8 mouse cellular contexts compared by ENCODE assay signal in the genomic region with DNA sequence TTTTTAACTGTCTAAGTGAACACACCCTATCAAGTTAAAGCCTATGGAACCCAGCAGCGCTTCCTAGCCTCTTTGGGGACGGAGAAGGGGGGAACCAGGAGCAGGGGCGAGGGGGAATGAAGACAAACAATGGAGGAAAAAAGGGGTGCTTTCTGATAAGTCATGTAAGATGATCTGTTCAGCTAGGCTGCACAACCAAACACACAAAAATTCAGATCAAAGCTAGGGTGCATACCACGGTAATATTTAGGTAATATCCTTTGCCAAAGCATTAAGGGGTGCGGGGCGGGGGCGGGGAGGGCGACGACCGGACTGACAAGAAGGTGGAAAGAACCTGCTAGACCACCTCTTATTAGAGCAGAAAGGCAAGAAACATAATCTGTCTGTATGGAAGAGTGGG. TPM values are rescaled to one million over a fixed set of nuclear protein-coding genes. Genes with fewer than 3 reads are reported as not detected.
DNase-seq lines count a peak whose midpoint lies in the region; ATAC-seq and TF ChIP-seq lines count a peak whose summit lies in the region.

No protein-coding gene starts in this region.

- peak overlapping the region; percentile 96; the same call in 1 of the 2 replicates for H3K9ac ChIP-seq in heart, embryonic 16.5 days (ENCODE audit: low read length)

- H3K4me3 ChIP-seq in C2C12 (ENCODE audit: insufficient read depth, poor library complexity, severe bottlenecking) = peak overlapping the region; percentile 75
- H3K4me3 ChIP-seq in heart, embryonic 16.5 days (ENCODE audit: low read length) = peak overlapping the region; percentile 100
- H3K4me3 ChIP-seq in macrophage (ENCODE audit: inconsistent target) = peak overlapping the region; percentile 64; the same call in 1 of the 2 replicates

- no peaks in the 10 kb centered on the region for H3K9me3 ChIP-seq in heart, embryonic 16.5 days (replicated peaks; ENCODE audit: control insufficient read depth, low read length)

- H3K79me3 ChIP-seq in C2C12 (ENCODE audit: low read depth) = peaks cover 41% of the 10 kb centered on the region

- WGBS in heart, embryonic 16.5 days = 31% methylated on average over 10 of the region's 10 CpGs
- 48% methylated on average over 10 of the region's 10 CpGs for WGBS in macrophage (ENCODE audit: missing documents)

- peak; percentile 4 for DNase-seq in embryo, embryonic 10 days (ENCODE audit: low spot score)
- DNase-seq in embryo, embryonic 10.5 days (ENCODE audit: low spot score) = no peak
- no peak for DNase-seq in adrenal gland, adult 8-10 months
- no peak for DNase-seq in layer of hippocampus, adult 9-10 months (ENCODE audit: low spot score)
- no peak for DNase-seq in cerebellum, adult 18-20 months

- H3K36me3 ChIP-seq in C2C12 (ENCODE audit: control insufficient read depth, insufficient read depth) (no peaks in the 10 kb centered on the region), macrophage (ENCODE audit: inconsistent target) (no peaks in the 10 kb centered on the region)
- no peaks in the 10 kb centered on the region for H3K36me3 ChIP-seq in heart, embryonic 16.5 days (ENCODE audit: control insufficient read depth, insufficient read depth)

- H3ac ChIP-seq in C2C12 (ENCODE audit: control insufficient read depth, insufficient read length, low read depth) = peak overlapping the region; percentile 19

- peak overlapping the region; percentile 97 for H3K4me2 ChIP-seq in heart, embryonic 16.5 days (ENCODE audit: low read depth, low read length)

- peaks cover 52% of the 10 kb centered on the region for H3K79me2 ChIP-seq in C2C12 (ENCODE audit: control insufficient read depth, insufficient read depth)
- H3K79me2 ChIP-seq in macrophage (ENCODE audit: inconsistent target) = peaks cover 5% of the 10 kb centered on the region; the same call in 1 of the 2 replicates

- H3K27me3 ChIP-seq in C2C12 (ENCODE audit: control insufficient read depth, insufficient read depth, insufficient read length) = no peaks in the 10 kb centered on the region
- no peaks in the 10 kb centered on the region for H3K27me3 ChIP-seq in heart, embryonic 16.5 days (ENCODE audit: control insufficient read depth, insufficient read depth, low read length)

- peaks cover 10% of the 10 kb centered on the region for H3K4me1 ChIP-seq in heart, embryonic 16.5 days (ENCODE audit: control insufficient read depth, insufficient read depth, low read length)

- no peak overlapping the region for H3K27ac ChIP-seq in heart, embryonic 16.5 days (ENCODE audit: low read length)
- no peak overlapping the region for H3K27ac ChIP-seq in macrophage

- TF ChIP-seq CTCF in C2C12 (IDR thresholded peaks at IDR 0.05; ENCODE audit: control insufficient read depth, insufficient read depth, insufficient read length) = no peak

- ATAC-seq in heart, embryonic 16.5 days (replicated peaks; ENCODE audit: extremely low read depth, insufficient read depth, low FRiP score) = no peak

TF ChIP-seq in C2C12, 6 proteins besides CTCF, POLR2A, EP300 and RAD21:
- no peak for TF ChIP-seq MYOG (IDR thresholded peaks at IDR 0.05; ENCODE audit: control insufficient read depth, extremely low read depth, insufficient read length)
- no peak for TF ChIP-seq FOSL1 (IDR thresholded peaks at IDR 0.05; ENCODE audit: insufficient read depth, low read length, poor library complexity, severe bottlenecking)
- TF ChIP-seq MAX (IDR thresholded peaks at IDR 0.05) = no peak
- TF ChIP-seq MYOD1 (IDR thresholded peaks at IDR 0.05; ENCODE audit: control insufficient read depth, insufficient read length, low read depth) = no peak
- no peak for TF ChIP-seq CEBPB (IDR thresholded peaks at IDR 0.05; ENCODE audit: low read depth)
- TF ChIP-seq USF1 (IDR thresholded peaks at IDR 0.05; ENCODE audit: low read depth) = no peak

RNA-seq across cellular contexts. Expression of a gene that starts 1.2 kb away (rescaled TPM):
- 4.9 TPM for polyA plus RNA-seq in C2C12 (2012; fragmentation: generic; extraction: Trizol)
- 1.7 and 2.0 TPM in 2 replicates for polyA plus RNA-seq in heart, embryonic 16.5 days (2015; fragmentation: Nextera tagmentation; extraction: Ambion mirVana)
- total RNA-seq in macrophage (2018; cell fraction: chromatin; rRNA removed) = 10 to 100 TPM in 7 of 26 experiments, 1 to 10 TPM in 19; 2.8 to 38.2 (median 5.6) TPM
- total RNA-seq in macrophage (2018; cell fraction: cytosol; rRNA removed) = 1 to 10 TPM; 2.1 to 9.4 (median 2.7) TPM
- total RNA-seq in macrophage (2018; cell fraction: nucleus; rRNA removed) = 10 to 100 TPM in 7 of 26 experiments, 1 to 10 TPM in 19; 3.4 to 29.8 (median 5.6) TPM
- polyA plus RNA-seq in macrophage (2018) = 1.9 to 2.8 TPM (median 2.8 TPM) in 3 replicates
- 10 to 100 TPM in 2 of 4 experiments, 1 to 10 TPM in 2; 6.2 to 16.7 (median 11.0) TPM for total RNA-seq in adrenal gland, adult 8-10 months (2022)
